Mouse (Mus musculus): ENCODE data around the gene Cdk5r1.

Gene Cdk5r1

GRCm38 (mm10) chr11:80476222-80477189 lies at the start of gene Cdk5r1:
Gene Cdk5r1 (plus strand): TSS chr11:80477023.
- TF ChIP-seq GATA4 (IDR thresholded peaks at IDR 0.05; ENCODE audit: insufficient replicate concordance, low read length): no peak; the same call in 1 of the 2 replicates

- no peak for TF ChIP-seq GATA4 (IDR thresholded peaks at IDR 0.05; ENCODE audit: insufficient replicate concordance, low read length)
These were observed 48.3 kb upstream of the Cdk5r1 start, which contains the start of gene Psmd11 for GRCm38 (mm10) chr11:80428381-80429008. Gene Psmd11 (plus strand): TSS chr11:80428615.

- TF ChIP-seq GATA4 (IDR thresholded peaks at IDR 0.05; ENCODE audit: insufficient replicate concordance, low read length): no peak; the same call in 1 of the 2 replicates
These were observed 47.8 kb upstream of the Cdk5r1 start for GRCm38 (mm10) chr11:80429009-80429475.

- no peak for TF ChIP-seq GATA4 (IDR thresholded peaks at IDR 0.05; ENCODE audit: insufficient replicate concordance, low read length)
These were observed 47.2 kb upstream of the Cdk5r1 start for GRCm38 (mm10) chr11:80429500-80430166.

GRCm38 (mm10) chr11:80430366-80430910 lies 46.4 kb upstream of the Cdk5r1 start:
- TF ChIP-seq GATA4 (IDR thresholded peaks at IDR 0.05; ENCODE audit: insufficient replicate concordance, low read length): no peak

GRCm38 (mm10) chr11:80446916-80447315 lies 29.9 kb upstream of the Cdk5r1 start:
- no peak for TF ChIP-seq GATA4 (IDR thresholded peaks at IDR 0.05; ENCODE audit: insufficient replicate concordance, low read length)

- no peak for TF ChIP-seq GATA4 (IDR thresholded peaks at IDR 0.05; ENCODE audit: insufficient replicate concordance, low read length)
These were observed 27.0 kb upstream of the Cdk5r1 start for GRCm38 (mm10) chr11:80449859-80450258.

GRCm38 (mm10) chr11:80452242-80452641 lies 24.6 kb upstream of the Cdk5r1 start:
- no peak for TF ChIP-seq GATA4 (IDR thresholded peaks at IDR 0.05; ENCODE audit: insufficient replicate concordance, low read length)

GRCm38 (mm10) chr11:80453198-80453597 lies 23.6 kb upstream of the Cdk5r1 start:
- TF ChIP-seq GATA4 (IDR thresholded peaks at IDR 0.05; ENCODE audit: insufficient replicate concordance, low read length): no peak

- TF ChIP-seq GATA4 (IDR thresholded peaks at IDR 0.05; ENCODE audit: insufficient replicate concordance, low read length): no peak
These were observed 4.8 kb upstream of the Cdk5r1 start for GRCm38 (mm10) chr11:80471836-80472605.

GRCm38 (mm10) chr11:80474175-80474691 lies 2.6 kb upstream of the Cdk5r1 start:
- no peak for TF ChIP-seq GATA4 (IDR thresholded peaks at IDR 0.05; ENCODE audit: insufficient replicate concordance, low read length)

- TF ChIP-seq GATA4 (IDR thresholded peaks at IDR 0.05; ENCODE audit: insufficient replicate concordance, low read length): no peak
These were observed 2.0 kb upstream of the Cdk5r1 start for GRCm38 (mm10) chr11:80474846-80475245.

GRCm38 (mm10) chr11:80475544-80475943 lies 1.3 kb upstream of the Cdk5r1 start:
- TF ChIP-seq GATA4 (IDR thresholded peaks at IDR 0.05; ENCODE audit: insufficient replicate concordance, low read length): no peak

Data from liver, adult (tissue).